7 mouse cellular contexts compared by ENCODE assay signal in the genomic region with DNA sequence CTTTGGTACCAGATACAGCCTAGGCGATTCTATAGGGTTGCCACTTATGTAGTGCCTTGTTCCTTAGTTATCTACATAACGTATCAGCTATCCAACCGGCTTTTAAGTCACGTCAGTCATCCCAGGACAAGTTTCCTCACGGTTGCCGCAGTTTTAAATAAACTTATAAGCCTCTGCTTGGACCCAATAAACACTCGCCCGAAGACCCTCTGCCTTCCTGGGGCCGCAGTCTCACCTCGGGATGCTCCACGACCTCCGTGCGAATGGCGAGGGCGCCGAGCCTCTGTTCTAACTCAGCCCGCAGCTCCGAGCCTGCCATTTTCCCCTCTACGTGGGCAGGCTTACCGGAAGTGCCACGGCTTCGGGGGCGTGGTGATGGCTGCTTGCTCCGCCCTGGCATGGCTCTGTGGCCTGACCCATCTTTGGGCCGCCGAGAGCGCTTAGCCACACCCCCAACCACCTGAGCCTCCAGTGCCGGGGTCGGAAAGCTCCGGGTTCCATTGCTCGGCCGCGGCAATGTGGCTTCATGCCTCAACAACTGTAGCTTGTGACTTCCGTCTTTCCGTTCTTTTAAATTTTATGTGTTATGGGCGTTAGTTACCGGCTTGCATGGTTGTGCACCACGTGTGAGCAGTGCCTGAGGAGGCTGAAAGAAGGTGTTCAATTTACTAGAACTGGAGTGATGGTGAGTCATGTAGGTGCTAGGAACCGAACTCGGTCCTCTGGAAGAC. TPM values are rescaled to one million over a fixed set of nuclear protein-coding genes. Genes with fewer than 3 reads are reported as not detected.
A peak's percentile ranks its signal among the peaks of the same experiment; 100 is the strongest.
DNase-seq lines count a peak whose midpoint lies in the region; ATAC-seq and TF ChIP-seq lines count a peak whose summit lies in the region.

A gene (minus strand): TSS at position 352 of the 731 bp plus-strand sequence.

- WGBS in embryonic facial prominence, embryonic 10.5 days: 3% methylated on average over 40 of the region's 40 CpGs
- 3% methylated on average over 40 of the region's 40 CpGs for WGBS in intestine, postnatal 0 days
- WGBS in limb, embryonic 11.5 days: 4% methylated on average over 40 of the region's 40 CpGs
- WGBS in midbrain, embryonic 14.5 days: 3% methylated on average over 40 of the region's 40 CpGs

- peaks cover 25% of the 10 kb centered on the region for H3K36me3 ChIP-seq in embryonic facial prominence, embryonic 10.5 days (replicated peaks)
- H3K36me3 ChIP-seq in intestine, postnatal 0 days (ENCODE audit: control insufficient read depth, insufficient read depth): peaks cover 7% of the 10 kb centered on the region
- H3K36me3 ChIP-seq in limb, embryonic 11.5 days (ENCODE audit: control insufficient read depth, insufficient read depth, low read length): peaks cover 5% of the 10 kb centered on the region; the same call in 1 of the 2 replicates
- H3K36me3 ChIP-seq in midbrain, embryonic 14.5 days (ENCODE audit: control insufficient read depth, insufficient read depth, low read length): peaks cover 11% of the 10 kb centered on the region; the same call in 1 of the 2 replicates

- H3K9me3 ChIP-seq in embryonic facial prominence, embryonic 10.5 days: no peaks in the 10 kb centered on the region
- no peaks in the 10 kb centered on the region for H3K9me3 ChIP-seq in intestine, postnatal 0 days (ENCODE audit: control insufficient read depth)
- H3K9me3 ChIP-seq in limb, embryonic 11.5 days (ENCODE audit: control insufficient read depth, low read length): no peaks in the 10 kb centered on the region; the same call in 1 of the 2 replicates
- H3K9me3 ChIP-seq in midbrain, embryonic 14.5 days (ENCODE audit: control insufficient read depth, low read length): no peaks in the 10 kb centered on the region

- H3K4me3 ChIP-seq in embryonic facial prominence, embryonic 10.5 days: peak within 1 kb of the TSS; percentile 77
- peak within 1 kb of the TSS; percentile 62 for H3K4me3 ChIP-seq in intestine, postnatal 0 days (ENCODE audit: low read depth, low read length)
- H3K4me3 ChIP-seq in limb, embryonic 11.5 days (ENCODE audit: low read depth, low read length): peak within 1 kb of the TSS; percentile 56
- H3K4me3 ChIP-seq in midbrain, embryonic 14.5 days (replicated peaks; ENCODE audit: low read depth, low read length): peak within 1 kb of the TSS; percentile 40

- H3K4me1 ChIP-seq in embryonic facial prominence, embryonic 10.5 days: peaks cover 6% of the 10 kb centered on the region
- H3K4me1 ChIP-seq in intestine, postnatal 0 days (replicated peaks; ENCODE audit: control insufficient read depth, insufficient read depth, low read length): no peaks in the 10 kb centered on the region
- H3K4me1 ChIP-seq in limb, embryonic 11.5 days (ENCODE audit: control insufficient read depth, insufficient read depth, low read length): no peaks in the 10 kb centered on the region
- no peaks in the 10 kb centered on the region for H3K4me1 ChIP-seq in midbrain, embryonic 14.5 days (ENCODE audit: control insufficient read depth, insufficient read depth, low read length)

- H3K4me2 ChIP-seq in intestine, postnatal 0 days (replicated peaks; ENCODE audit: low read depth): peak within 1 kb of the TSS; percentile 74
- peak within 1 kb of the TSS; percentile 41 for H3K4me2 ChIP-seq in limb, embryonic 11.5 days (ENCODE audit: low read depth, severe bottlenecking)
- H3K4me2 ChIP-seq in midbrain, embryonic 14.5 days (ENCODE audit: low read length): peak within 1 kb of the TSS; percentile 68

- TF ChIP-seq CTCF in intestine, postnatal 0 days (IDR thresholded peaks at IDR 0.05; ENCODE audit: low read depth): no peak

- H3K27me3 ChIP-seq in embryonic facial prominence, embryonic 10.5 days (replicated peaks; ENCODE audit: low read depth, poor library complexity, severe bottlenecking): no peaks in the 10 kb centered on the region
- no peaks in the 10 kb centered on the region for H3K27me3 ChIP-seq in intestine, postnatal 0 days (replicated peaks; ENCODE audit: control insufficient read depth, insufficient read depth, low read length)
- no peaks in the 10 kb centered on the region for H3K27me3 ChIP-seq in limb, embryonic 11.5 days (ENCODE audit: control insufficient read depth, insufficient read depth, low read length)
- H3K27me3 ChIP-seq in midbrain, embryonic 14.5 days (ENCODE audit: control insufficient read depth, insufficient read depth, low read length): no peaks in the 10 kb centered on the region

- H3K27ac ChIP-seq in embryonic facial prominence, embryonic 10.5 days (replicated peaks): peak within 1 kb of the TSS; percentile 88
- H3K27ac ChIP-seq in intestine, postnatal 0 days (ENCODE audit: low read depth, low read length): peak within 1 kb of the TSS; percentile 63
- H3K27ac ChIP-seq in limb, embryonic 11.5 days (replicated peaks; ENCODE audit: low read depth, low read length): peak within 1 kb of the TSS; percentile 56; the same call in 1 of the 2 replicates
- peak within 1 kb of the TSS; percentile 45; the same call in 1 of the 2 replicates for H3K27ac ChIP-seq in midbrain, embryonic 14.5 days (replicated peaks; ENCODE audit: low read depth, low read length)

- ATAC-seq in intestine, postnatal 0 days: peak; percentile 99
- ATAC-seq in limb, embryonic 11.5 days (ENCODE audit: insufficient number of reproducible peaks, low FRiP score, low TSS enrichment, low read depth): peak; percentile 98
- ATAC-seq in midbrain, embryonic 14.5 days (ENCODE audit: low FRiP score, low TSS enrichment): peak; percentile 98

- peak; percentile 96 for DNase-seq in adrenal gland, postnatal 14 days
- peak; percentile 94 for DNase-seq in embryonic facial prominence, embryonic 10.5 days (ENCODE audit: low spot score)
- DNase-seq in gonadal fat pad, adult 2 months (ENCODE audit: low read depth): peak; percentile 55
- DNase-seq in limb, embryonic 11.5 days (ENCODE audit: low spot score): peak; percentile 95
- peak; percentile 93 for DNase-seq in midbrain, embryonic 14.5 days
- DNase-seq in spleen, adult 18-20 months: peak; percentile 90 to 94

- peak within 1 kb of the TSS; percentile 58 for H3K9ac ChIP-seq in intestine, postnatal 0 days (ENCODE audit: low read depth, low read length)
- H3K9ac ChIP-seq in limb, embryonic 11.5 days (ENCODE audit: low read length): peak within 1 kb of the TSS; percentile 65
- H3K9ac ChIP-seq in midbrain, embryonic 14.5 days (replicated peaks; ENCODE audit: low read length): peak within 1 kb of the TSS; percentile 52

RNA-seq across cellular contexts. Expression of the gene that starts here (rescaled TPM):
- 22.1 and 23.1 TPM in 2 replicates for total RNA-seq in adrenal gland, postnatal 14 days (2021)
- polyA plus RNA-seq in embryonic facial prominence, embryonic 10.5 days (2016; fragmentation: Nextera tagmentation; extraction: Ambion mirVana): 16.9 and 20.7 TPM in 2 replicates
- 3.8 and 6.8 TPM in 2 replicates for polyA plus RNA-seq in gonadal fat pad, adult 2 months (2012; rRNA removed)
- polyA plus RNA-seq in intestine, postnatal 0 days (2015; fragmentation: Nextera tagmentation; extraction: Ambion mirVana): 19.2 and 22.4 TPM in 2 replicates
- 27.0 and 28.2 TPM in 2 replicates for polyA plus RNA-seq in limb, embryonic 11.5 days (2014; fragmentation: Nextera tagmentation; extraction: Ambion mirVana)
- polyA plus RNA-seq in midbrain, embryonic 14.5 days (2014; fragmentation: Nextera tagmentation; extraction: Ambion mirVana): 11.1 and 12.8 TPM in 2 replicates

Comparison
In these comparisons a context has a peak if more than half of its experiments do, and no peak if none do; other contexts are left out.
1. Peak in every context shown above with its lines: DNase-seq, ATAC-seq, H3K4me3 ChIP-seq and H3K27ac ChIP-seq.